Mouse (Mus musculus) thymus, adult 2 months (tissue): Measurements from ENCODE around the gene Aifm1.

Source experiments
- CTCF ChIP-seq: fragments of 200-500 bp; IDR thresholded peaks from 2 replicates; pipeline ENCODE4 v1.5.1; 2012; ENCODE audit warnings: mild to moderate bottlenecking, control low read depth, low read length, moderate library complexity, borderline replicate concordance; ENCODE audit not compliant: control insufficient read depth, poor library complexity, insufficient read depth; ENCODE audit errors: extremely low read depth
- POLR2A ChIP-seq: fragments of 200-500 bp; IDR thresholded peaks from 2 replicates; pipeline ENCODE4 v1.6.1; 2012; ENCODE audit warnings: mild to moderate bottlenecking, low read length, control low read depth, moderate library complexity; ENCODE audit not compliant: control insufficient read depth, poor library complexity, insufficient read depth; ENCODE audit errors: extremely low read depth

- no peak for TF ChIP-seq CTCF
- TF ChIP-seq POLR2A = no peak
Observed at GRCm38 (mm10) chrX:48519549-48520085, 6.3 kb upstream of the Aifm1 start.
